8 mouse cellular contexts compared by ENCODE assay signal in the genomic region with DNA sequence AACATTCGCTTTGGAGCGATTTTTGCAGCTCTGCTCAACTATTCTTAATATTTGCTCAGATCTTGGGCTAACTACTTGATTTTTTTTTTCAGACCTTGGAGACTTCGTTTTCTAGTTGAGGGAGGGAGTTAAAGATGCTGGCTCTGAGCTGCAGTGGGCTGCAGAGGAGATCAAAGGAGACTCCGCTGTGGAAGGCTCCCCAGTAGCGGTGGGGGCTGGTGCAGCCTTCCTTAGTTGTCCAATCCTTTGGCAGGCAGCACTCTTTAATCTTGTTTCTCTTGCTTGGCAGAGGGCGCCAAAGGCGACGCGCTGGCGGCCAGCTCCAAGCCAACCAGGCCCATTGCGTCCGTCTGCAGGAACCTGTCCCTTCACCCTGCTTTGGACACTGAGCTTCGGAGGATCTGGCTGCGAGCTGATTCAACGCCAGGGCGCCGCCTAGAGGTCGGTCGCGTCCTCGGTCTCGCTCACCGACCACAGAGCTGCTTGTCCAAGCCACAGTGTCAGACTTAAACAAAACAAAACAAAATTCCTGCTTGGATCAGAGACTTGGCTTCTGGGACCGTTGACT. TPM values are rescaled to one million over a fixed set of nuclear protein-coding genes. Genes with fewer than 3 reads are reported as not detected.
DNase-seq lines count a peak whose midpoint lies in the region; ATAC-seq and TF ChIP-seq lines count a peak whose summit lies in the region.

No protein-coding gene starts in this region.

- H3K4me3 ChIP-seq in heart, adult 2 months, result no peak overlapping the region
- H3K4me3 ChIP-seq in E14TG2a.4 (replicated peaks; ENCODE audit: low read length), result no peak overlapping the region
- no peak overlapping the region for H3K4me3 ChIP-seq in kidney, embryonic 14.5 days (ENCODE audit: low read length)
- no peak overlapping the region for H3K4me3 ChIP-seq in hindbrain, embryonic 12.5 days

- no peaks in the 10 kb centered on the region for H3K79me2 ChIP-seq in heart, adult 2 months (replicated peaks; ENCODE audit: control insufficient read depth, insufficient read depth, low read length)

- DNase-seq in heart, adult 2 months, result peak; percentile 48 to 63
- DNase-seq in heart, postnatal 25 days (ENCODE audit: low spot score), result no peak
- peak; percentile 69 for DNase-seq in brain, embryonic 14.5 days (ENCODE audit: low read depth)
- peak; percentile 89 for DNase-seq in thymus, postnatal 4 days

- peak overlapping the region; percentile 22; the same call in 1 of the 2 replicates for H3K4me2 ChIP-seq in kidney, embryonic 14.5 days (replicated peaks; ENCODE audit: low read depth, low read length)
- no peak overlapping the region for H3K4me2 ChIP-seq in hindbrain, embryonic 12.5 days (replicated peaks)

- no peaks in the 10 kb centered on the region for H3K36me3 ChIP-seq in heart, adult 2 months (ENCODE audit: control insufficient read depth, insufficient read depth, low read length)
- H3K36me3 ChIP-seq in E14TG2a.4 (ENCODE audit: insufficient read depth, low read length), result peaks cover 12% of the 10 kb centered on the region
- H3K36me3 ChIP-seq in kidney, embryonic 14.5 days (ENCODE audit: control insufficient read depth, insufficient read depth, low read length), result peaks cover 24% of the 10 kb centered on the region; the same call in 1 of the 2 replicates
- H3K36me3 ChIP-seq in hindbrain, embryonic 12.5 days, result no peaks in the 10 kb centered on the region

- intact Hi-C loops in heart, adult 2 months (cut with DNase I), result no loop called here
- intact Hi-C loops in heart, postnatal 25 days (cut with DNase I), result no loop called here

- ATAC-seq in kidney, embryonic 14.5 days (ENCODE audit: low FRiP score, low TSS enrichment), result peak; percentile 64
- peak; percentile 54 for ATAC-seq in megakaryocyte, adult 5-6 weeks (ENCODE audit: poor library complexity, severe bottlenecking)
- ATAC-seq in hindbrain, embryonic 12.5 days (ENCODE audit: low FRiP score), result no peak

- no peak overlapping the region for H3K9ac ChIP-seq in heart, adult 2 months (ENCODE audit: low read depth, low read length)
- no peak overlapping the region for H3K9ac ChIP-seq in kidney, embryonic 14.5 days (ENCODE audit: low read depth, low read length)
- H3K9ac ChIP-seq in hindbrain, embryonic 12.5 days, result no peak overlapping the region

- TF ChIP-seq CTCF in heart, adult 2 months (IDR thresholded peaks at IDR 0.05), result peak; percentile 77
- peak; percentile 85 for TF ChIP-seq CTCF in E14TG2a.4 (conservative IDR thresholded peaks at IDR 0.05; ENCODE audit: low read length)
- TF ChIP-seq CTCF in brain, embryonic 14.5 days (IDR thresholded peaks at IDR 0.05; ENCODE audit: borderline replicate concordance, extremely low read depth, insufficient read depth, insufficient read length), result peak; percentile 84

- H3K9me3 ChIP-seq in E14TG2a.4 (ENCODE audit: low read length), result peaks cover 7% of the 10 kb centered on the region; the same call in 1 of the 2 replicates
- H3K9me3 ChIP-seq in kidney, embryonic 14.5 days (ENCODE audit: control insufficient read depth, low read length), result no peaks in the 10 kb centered on the region
- H3K9me3 ChIP-seq in hindbrain, embryonic 12.5 days (replicated peaks), result no peaks in the 10 kb centered on the region

- no peak for TF ChIP-seq EP300 in heart, adult 2 months (IDR thresholded peaks at IDR 0.05; ENCODE audit: insufficient read depth, low read depth, low read length)

- 3% methylated on average over 24 of the region's 24 CpGs for WGBS in heart, adult 2 months
- 5% methylated on average over 24 of the region's 24 CpGs for WGBS in kidney, embryonic 14.5 days
- 1% methylated on average over 24 of the region's 24 CpGs for WGBS in hindbrain, embryonic 12.5 days

- H3K27me3 ChIP-seq in heart, adult 2 months (ENCODE audit: control insufficient read depth, insufficient read depth, low read length), result peaks cover 32% of the 10 kb centered on the region
- H3K27me3 ChIP-seq in E14TG2a.4 (ENCODE audit: insufficient read depth, low read length), result peaks cover 98% of the 10 kb centered on the region
- no peaks in the 10 kb centered on the region; the same call in 1 of the 2 replicates for H3K27me3 ChIP-seq in kidney, embryonic 14.5 days (ENCODE audit: control insufficient read depth, insufficient read depth, low read length)
- peaks cover 100% of the 10 kb centered on the region for H3K27me3 ChIP-seq in hindbrain, embryonic 12.5 days

- no peak overlapping the region for H3K27ac ChIP-seq in heart, adult 2 months
- H3K27ac ChIP-seq in kidney, embryonic 14.5 days (ENCODE audit: low read depth, low read length), result peak overlapping the region; percentile 43; the same call in 1 of the 2 replicates
- H3K27ac ChIP-seq in hindbrain, embryonic 12.5 days, result no peak overlapping the region

- no peaks in the 10 kb centered on the region for H3K4me1 ChIP-seq in heart, adult 2 months (ENCODE audit: control insufficient read depth, insufficient read depth, low read length)
- H3K4me1 ChIP-seq in E14TG2a.4 (replicated peaks; ENCODE audit: low read depth, low read length), result peaks cover 33% of the 10 kb centered on the region
- peaks cover 84% of the 10 kb centered on the region for H3K4me1 ChIP-seq in kidney, embryonic 14.5 days (ENCODE audit: control insufficient read depth, insufficient read depth, low read length)
- no peaks in the 10 kb centered on the region; the same call in 1 of the 2 replicates for H3K4me1 ChIP-seq in hindbrain, embryonic 12.5 days

- TF ChIP-seq POLR2A in heart, adult 2 months (IDR thresholded peaks at IDR 0.05; ENCODE audit: insufficient read depth, low read depth, low read length), result no peak
- no peak for TF ChIP-seq POLR2A in brain, embryonic 14.5 days (IDR thresholded peaks at IDR 0.05; ENCODE audit: borderline replicate concordance, extremely low read depth, insufficient read depth, insufficient read length, poor library complexity, severe bottlenecking)

RNA-seq across cellular contexts. Expression of a gene that starts 9.8 kb away (rescaled TPM):
- not detected for total RNA-seq in heart, adult 2 months (2021)
- polyA plus RNA-seq in heart, adult 2 months (2012; rRNA removed), result not detected in 2 replicates
- total RNA-seq in heart, postnatal 25 days (2021), result not detected
- polyA plus RNA-seq in brain, embryonic 14.5 days (2012; rRNA removed), result 0.04 and 0.06 TPM in 2 replicates
- polyA plus RNA-seq in kidney, embryonic 14.5 days (2014; fragmentation: Nextera tagmentation; extraction: Ambion mirVana), result 30.0 and 41.4 TPM in 2 replicates
- not detected in 2 replicates for total RNA-seq in megakaryocyte, adult 5-6 weeks (2015)
- total RNA-seq in megakaryocyte, adult 5-6 weeks (2017), result not detected in 2 replicates
- polyA plus RNA-seq in hindbrain, embryonic 12.5 days (2016; fragmentation: Nextera tagmentation; extraction: Ambion mirVana), result 0.36 and 0.46 TPM in 2 replicates

RNA-seq across cellular contexts. Expression of a gene that starts 20.3 kb away (rescaled TPM):
- total RNA-seq in heart, adult 2 months (2021), result not detected
- not detected in 2 replicates for polyA plus RNA-seq in heart, adult 2 months (2012; rRNA removed)
- total RNA-seq in heart, postnatal 25 days (2021), result not detected
- polyA plus RNA-seq in brain, embryonic 14.5 days (2012; rRNA removed), result 0.38 and 19.0 TPM in 2 replicates
- 12.7 and 18.6 TPM in 2 replicates for polyA plus RNA-seq in kidney, embryonic 14.5 days (2014; fragmentation: Nextera tagmentation; extraction: Ambion mirVana)
- not detected in 2 replicates for total RNA-seq in megakaryocyte, adult 5-6 weeks (2015)
- not detected in 2 replicates for total RNA-seq in megakaryocyte, adult 5-6 weeks (2017)
- polyA plus RNA-seq in hindbrain, embryonic 12.5 days (2016; fragmentation: Nextera tagmentation; extraction: Ambion mirVana), result 4.4 and 8.1 TPM in 2 replicates

RNA-seq across cellular contexts. Expression of a gene that starts 25.0 kb away (rescaled TPM):
- not detected for total RNA-seq in heart, adult 2 months (2021)
- not detected in 2 replicates for polyA plus RNA-seq in heart, adult 2 months (2012; rRNA removed)
- total RNA-seq in heart, postnatal 25 days (2021), result not detected
- polyA plus RNA-seq in brain, embryonic 14.5 days (2012; rRNA removed), result 0.11 and 2.4 TPM in 2 replicates
- 58.6 and 61.9 TPM in 2 replicates for polyA plus RNA-seq in kidney, embryonic 14.5 days (2014; fragmentation: Nextera tagmentation; extraction: Ambion mirVana)
- total RNA-seq in megakaryocyte, adult 5-6 weeks (2015), result 0.11 TPM in 1 of 2 replicates, not detected in the other
- not detected in 2 replicates for total RNA-seq in megakaryocyte, adult 5-6 weeks (2017)
- 9.6 and 11.0 TPM in 2 replicates for polyA plus RNA-seq in hindbrain, embryonic 12.5 days (2016; fragmentation: Nextera tagmentation; extraction: Ambion mirVana)

RNA-seq across cellular contexts. Expression of a gene that starts 30.9 kb away (rescaled TPM):
- total RNA-seq in heart, adult 2 months (2021), result not detected
- not detected in 2 replicates for polyA plus RNA-seq in heart, adult 2 months (2012; rRNA removed)
- total RNA-seq in heart, postnatal 25 days (2021), result not detected
- polyA plus RNA-seq in brain, embryonic 14.5 days (2012; rRNA removed), result 0.68 and 14.3 TPM in 2 replicates
- 44.1 and 53.1 TPM in 2 replicates for polyA plus RNA-seq in kidney, embryonic 14.5 days (2014; fragmentation: Nextera tagmentation; extraction: Ambion mirVana)
- not detected in 2 replicates for total RNA-seq in megakaryocyte, adult 5-6 weeks (2015)
- total RNA-seq in megakaryocyte, adult 5-6 weeks (2017), result not detected in 2 replicates
- polyA plus RNA-seq in hindbrain, embryonic 12.5 days (2016; fragmentation: Nextera tagmentation; extraction: Ambion mirVana), result 60.0 and 64.5 TPM in 2 replicates

RNA-seq across cellular contexts. Expression of a gene that starts 41.7 kb away (rescaled TPM):
- under 1 TPM in 1 of 2 experiments, not detected in 1; 0.18 TPM for total RNA-seq in heart, adult 2 months (2021)
- polyA plus RNA-seq in heart, adult 2 months (2012; rRNA removed), result 0.20 and 0.23 TPM in 2 replicates
- total RNA-seq in heart, postnatal 25 days (2021), result under 1 TPM; 0.10 to 0.14 TPM
- polyA plus RNA-seq in brain, embryonic 14.5 days (2012; rRNA removed), result 3.3 and 43.9 TPM in 2 replicates
- polyA plus RNA-seq in kidney, embryonic 14.5 days (2014; fragmentation: Nextera tagmentation; extraction: Ambion mirVana), result 22.1 and 24.3 TPM in 2 replicates
- not detected in 2 replicates for total RNA-seq in megakaryocyte, adult 5-6 weeks (2015)
- total RNA-seq in megakaryocyte, adult 5-6 weeks (2017), result not detected in 2 replicates
- polyA plus RNA-seq in hindbrain, embryonic 12.5 days (2016; fragmentation: Nextera tagmentation; extraction: Ambion mirVana), result 74.3 and 126 TPM in 2 replicates

Comparison
In these comparisons a context has a peak if more than half of its experiments do, and no peak if none do; other contexts are left out.
1. RNA of a gene that starts 9.8 kb away (polyA plus RNA-seq): 30.0 to 41.4 TPM in kidney, embryonic 14.5 days; 0.36 to 0.46 TPM in hindbrain, embryonic 12.5 days, 0.04 to 0.06 TPM in brain, embryonic 14.5 days and not detected in heart, adult 2 months; every median in the first group is over 10 times any median in the second.
2. Peak in every context shown above with its lines, with median percentiles within 50 percentile points of each other: CTCF ChIP-seq.